Mouse (Mus musculus): ENCODE measurements around the gene Ltbp1. TPM values are rescaled to one million over a fixed set of nuclear protein-coding genes. Genes with fewer than 3 reads are reported as not detected.

The Ltbp1 gene
- total and polyA plus RNA-seq, 3 experiments = 0.01 to 0.04 TPM; not detected in 1

DNA sequence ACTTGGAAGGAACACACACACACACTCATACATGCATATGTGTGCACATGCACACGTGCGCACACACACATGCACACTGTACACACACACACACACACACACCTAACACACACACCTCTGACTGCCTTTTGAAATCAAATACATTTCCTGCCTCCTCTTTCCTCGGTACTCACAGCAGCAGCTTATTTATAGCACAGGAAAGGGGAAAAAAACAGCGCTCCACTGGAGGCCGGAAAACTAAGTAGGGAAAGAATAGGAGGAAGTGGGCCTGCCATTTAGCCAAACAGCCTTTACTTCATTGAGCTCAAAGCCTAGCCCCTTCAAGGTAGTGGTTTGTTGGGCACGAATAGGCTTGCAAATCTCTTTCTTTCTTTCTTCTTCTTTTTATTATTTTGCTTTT is 430.2 kb downstream of the Ltbp1 start, which contains the start of gene Rasgrp3:
TSS of gene Rasgrp3 (plus strand) at position 298 of the 400 bp plus-strand sequence.
- Histone ChIP-seq H3K9ac (ENCODE audit: control insufficient read depth, low read depth, low read length, poor library complexity, severe bottlenecking) (no peak within 1 kb of the TSS), H3K4me1 (ENCODE audit: control insufficient read depth in 1 of 2, insufficient read depth in 2 of 2, low read length in 2 of 2) (no peaks in the 10 kb centered on the region), H3K4me3 (ENCODE audit: control insufficient read depth in 1 of 2, insufficient read depth in 1 of 2, low read depth in 2 of 2, low read length in 2 of 2) (no peak within 1 kb of the TSS), H3K27me3 (ENCODE audit: control insufficient read depth in 1 of 2, insufficient read depth in 2 of 2, low read length in 2 of 2) (no peaks in the 10 kb centered on the region), H3K36me3 (ENCODE audit: control insufficient read depth in 1 of 2, insufficient read depth in 2 of 2, low read length in 2 of 2) (no peaks in the 10 kb centered on the region), H3K79me2 (ENCODE audit: control insufficient read depth, insufficient read depth, low read length, poor library complexity) (no peaks in the 10 kb centered on the region), H3K9me3 (replicated peaks; ENCODE audit: insufficient read depth, low read length) (no peaks in the 10 kb centered on the region), H3K27ac (ENCODE audit: control insufficient read depth, low read depth, low read length) (no peak within 1 kb of the TSS)
- TF ChIP-seq ETS1 (IDR thresholded peaks at IDR 0.05; ENCODE audit: low read depth, low read length) (no peak), MEF2A (IDR thresholded peaks at IDR 0.05; ENCODE audit: extremely low read depth, insufficient replicate concordance, low read depth, low read length, poor library complexity, severe bottlenecking) (no peak), ZC3H11A (IDR thresholded peaks at IDR 0.05; ENCODE audit: low read depth, low read length) (no peak), ELF1 (IDR thresholded peaks at IDR 0.05; ENCODE audit: low read depth, low read length) (no peak), RCOR1 (IDR thresholded peaks at IDR 0.05; ENCODE audit: low read depth, low read length) (no peak), HCFC1 (IDR thresholded peaks at IDR 0.05; ENCODE audit: low read depth, low read length) (no peak), RAD21 (IDR thresholded peaks at IDR 0.05; ENCODE audit: low read depth, low read length) (no peak), GABPA (IDR thresholded peaks at IDR 0.05; ENCODE audit: low read depth, low read length) (no peak), SMC3 (IDR thresholded peaks at IDR 0.05; ENCODE audit: low read depth, low read length) (no peak), POLR2A (IDR thresholded peaks at IDR 0.05; ENCODE audit: control insufficient read depth in 1 of 2, insufficient read depth in 1 of 2, low read depth in 1 of 2, low read length in 2 of 2, poor library complexity in 1 of 2) (no peak), UBTF (IDR thresholded peaks at IDR 0.05; ENCODE audit: borderline replicate concordance, insufficient read depth, low read depth, low read length) (no peak), TBP (IDR thresholded peaks at IDR 0.05; ENCODE audit: low read depth, low read length) (no peak), CTCF (IDR thresholded peaks at IDR 0.05 in 2 of 3, conservative IDR thresholded peaks at IDR 0.05 in 1 of 3; ENCODE audit: control insufficient read depth in 1 of 3, insufficient read depth in 1 of 3, low read depth in 2 of 3, low read length in 3 of 3, poor library complexity in 1 of 3, severe bottlenecking in 1 of 3) (no peak), BHLHE40 (IDR thresholded peaks at IDR 0.05; ENCODE audit: borderline replicate concordance, low read depth, low read length) (no peak), USF1 (IDR thresholded peaks at IDR 0.05; ENCODE audit: low read depth, low read length) (no peak), EP300 (IDR thresholded peaks at IDR 0.05; ENCODE audit: low read depth in 1 of 2, low read length in 2 of 2) (no peak), KAT2A (conservative IDR thresholded peaks at IDR 0.05; ENCODE audit: low read depth, low read length) (no peak), USF2 (IDR thresholded peaks at IDR 0.05; ENCODE audit: borderline replicate concordance in 1 of 2, insufficient read depth in 1 of 2, low read depth in 1 of 2, low read length in 2 of 2) (no peak), MXI1 (IDR thresholded peaks at IDR 0.05; ENCODE audit: low read depth, low read length) (no peak), NRF1 (IDR thresholded peaks at IDR 0.05; ENCODE audit: insufficient read depth, low read depth, low read length, poor library complexity, severe bottlenecking) (no peak)
- no peak for DNase-seq (ENCODE audit: low read depth, low spot score)

DNA sequence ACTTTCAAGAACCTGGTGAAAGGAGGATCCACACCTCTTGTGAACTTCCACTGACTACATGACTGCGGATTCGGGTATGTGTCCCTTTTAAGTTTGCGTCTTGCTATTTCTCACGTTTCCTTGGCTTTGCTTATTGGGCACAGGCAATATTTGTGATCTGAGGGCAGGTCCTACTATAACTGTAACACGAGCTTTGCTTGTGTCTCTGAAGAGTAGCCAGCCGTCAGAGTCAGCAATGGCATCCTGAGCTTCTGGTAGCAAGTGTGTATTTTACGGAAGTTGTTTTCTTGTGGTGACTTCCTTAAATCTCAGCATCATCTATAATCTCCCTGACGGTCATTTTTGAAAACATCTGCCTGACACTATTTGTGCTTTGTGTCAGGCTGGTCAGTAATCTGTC is 430.7 kb downstream of the Ltbp1 start:
- DNase-seq (ENCODE audit: low read depth, low spot score) = no peak
- Histone ChIP-seq H3K36me3 (ENCODE audit: control insufficient read depth in 1 of 2, insufficient read depth in 2 of 2, low read length in 2 of 2) (no peaks in the 10 kb centered on the region), H3K79me2 (ENCODE audit: control insufficient read depth, insufficient read depth, low read length, poor library complexity) (no peaks in the 10 kb centered on the region), H3K4me1 (ENCODE audit: control insufficient read depth in 1 of 2, insufficient read depth in 2 of 2, low read length in 2 of 2) (no peaks in the 10 kb centered on the region), H3K9me3 (replicated peaks; ENCODE audit: insufficient read depth, low read length) (no peaks in the 10 kb centered on the region), H3K27me3 (ENCODE audit: control insufficient read depth in 1 of 2, insufficient read depth in 2 of 2, low read length in 2 of 2) (no peaks in the 10 kb centered on the region), H3K27ac (ENCODE audit: control insufficient read depth, low read depth, low read length) (no peak overlapping the region), H3K4me3 (ENCODE audit: control insufficient read depth in 1 of 2, insufficient read depth in 1 of 2, low read depth in 2 of 2, low read length in 2 of 2) (no peak overlapping the region), H3K9ac (ENCODE audit: control insufficient read depth, low read depth, low read length, poor library complexity, severe bottlenecking) (no peak overlapping the region)
- TF ChIP-seq ETS1 (IDR thresholded peaks at IDR 0.05; ENCODE audit: low read depth, low read length) = no peak
- TF ChIP-seq JUND (IDR thresholded peaks at IDR 0.05; ENCODE audit: low read depth, low read length) = no peak
- TF ChIP-seq MEF2A (IDR thresholded peaks at IDR 0.05; ENCODE audit: extremely low read depth, insufficient replicate concordance, low read depth, low read length, poor library complexity, severe bottlenecking) = no peak
- no peak for TF ChIP-seq SMC3 (IDR thresholded peaks at IDR 0.05; ENCODE audit: low read depth, low read length)
- no peak for TF ChIP-seq POLR2A (IDR thresholded peaks at IDR 0.05; ENCODE audit: control insufficient read depth in 1 of 2, insufficient read depth in 1 of 2, low read depth in 1 of 2, low read length in 2 of 2, poor library complexity in 1 of 2)

All from MEL (cell line).